Mouse (Mus musculus): Measurements from ENCODE around the gene Zfp85. TPM values are rescaled to one million over a fixed set of nuclear protein-coding genes. Genes with fewer than 3 reads are reported as not detected.
A peak's percentile ranks its signal among the peaks of the same experiment; 100 is the strongest.
"Not testable (repeated sequence)": the region's sequence is repeated elsewhere in the genome, so short reads cannot be mapped to it uniquely, and the experiment has no call there.

Zfp85 gene
- 2.7 and 3.4 TPM in 2 replicates for polyA plus RNA-seq (2016; fragmentation: Nextera tagmentation; extraction: Ambion mirVana)

DNA sequence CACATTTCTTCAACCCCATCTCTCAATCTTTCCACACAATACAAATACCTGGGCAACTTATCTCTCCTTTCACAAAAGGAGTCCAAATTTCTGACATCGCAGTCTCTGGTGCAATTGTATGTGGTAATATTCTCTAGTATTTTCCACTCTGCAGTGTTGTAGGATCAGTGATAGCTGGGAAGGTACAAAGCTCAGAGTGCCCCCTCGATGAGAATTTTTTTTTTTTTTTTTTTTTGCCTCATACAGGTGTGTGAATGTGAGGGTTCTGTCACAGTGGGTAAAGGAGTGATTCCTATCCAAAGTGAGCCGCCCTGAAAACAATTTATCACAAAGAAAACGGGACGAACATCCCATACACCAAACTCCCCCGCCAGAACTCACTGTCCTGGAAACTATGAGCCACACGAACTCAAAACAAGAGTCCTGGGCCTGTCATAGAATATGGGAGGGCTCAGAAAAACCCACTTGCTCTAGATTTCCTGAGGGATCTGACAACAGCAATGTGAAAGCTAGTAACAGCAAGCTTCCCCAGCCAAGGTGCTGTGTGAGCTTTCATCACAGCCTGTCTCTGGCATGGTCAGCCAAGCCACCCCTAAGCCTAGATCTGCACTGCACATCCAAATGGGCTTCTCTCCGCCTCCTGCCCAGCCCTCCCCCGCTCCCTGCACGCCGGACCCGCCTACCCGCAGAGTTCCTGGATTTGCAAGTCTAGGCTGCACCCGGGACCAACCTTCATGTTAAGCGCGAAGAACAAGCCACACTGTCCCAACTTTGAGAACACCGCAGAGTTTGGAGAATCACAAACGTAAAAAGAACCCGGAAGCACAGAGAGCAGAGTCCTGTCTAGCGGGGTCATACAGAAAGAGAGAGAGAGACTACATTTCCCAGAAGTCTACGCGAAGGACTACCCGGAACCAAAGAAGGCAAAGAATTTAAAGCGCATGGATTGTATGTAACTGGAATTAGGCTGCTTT, at the start of gene Zfp85:
TSS of gene Zfp85 (minus strand) at position 896 of the 974 bp plus-strand sequence.
- H3K4me1 ChIP-seq = no peaks in the 10 kb centered on the region
- DNase-seq (ENCODE audit: low spot score) = peak; percentile 87
- peaks cover 11% of the 10 kb centered on the region for H3K36me3 ChIP-seq
- H3K27ac ChIP-seq = peak within 1 kb of the TSS; percentile 88
- no peaks in the 10 kb centered on the region for H3K9me3 ChIP-seq
- no peaks in the 10 kb centered on the region for H3K27me3 ChIP-seq (ENCODE audit: insufficient read depth, poor library complexity, severe bottlenecking)
- WGBS = 7% methylated on average over 24 of the region's 24 CpGs
- peak within 1 kb of the TSS; percentile 73 for H3K4me3 ChIP-seq

DNA sequence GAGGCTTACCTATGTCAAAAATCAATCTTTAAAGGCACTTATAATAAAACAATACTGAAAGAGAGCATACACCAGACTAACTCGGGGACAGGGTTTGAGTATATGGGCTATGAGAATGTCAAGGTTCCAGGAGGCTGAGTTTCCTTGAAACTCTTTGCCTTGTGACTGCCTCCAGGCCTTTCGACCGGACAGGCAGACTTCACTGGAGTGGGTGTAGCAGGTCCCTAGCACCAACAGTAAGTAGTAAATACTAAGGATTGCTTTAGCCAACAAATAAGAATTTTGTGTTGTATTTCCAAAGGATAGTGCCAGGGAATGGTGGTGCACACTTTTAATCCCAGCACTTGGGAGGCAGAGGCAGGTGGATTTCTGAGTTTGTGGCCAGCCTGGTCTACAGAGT, 44.1 kb upstream of the Zfp85 start:
- H3K36me3 ChIP-seq; H3K9me3 ChIP-seq; H3K27me3 ChIP-seq (ENCODE audit: insufficient read depth, poor library complexity, severe bottlenecking); H3K4me1 ChIP-seq; H3K4me3 ChIP-seq; H3K27ac ChIP-seq; DNase-seq (ENCODE audit: low spot score): not testable (repeated sequence)
- WGBS = 83% methylated on average over 3 of the region's 3 CpGs

DNA sequence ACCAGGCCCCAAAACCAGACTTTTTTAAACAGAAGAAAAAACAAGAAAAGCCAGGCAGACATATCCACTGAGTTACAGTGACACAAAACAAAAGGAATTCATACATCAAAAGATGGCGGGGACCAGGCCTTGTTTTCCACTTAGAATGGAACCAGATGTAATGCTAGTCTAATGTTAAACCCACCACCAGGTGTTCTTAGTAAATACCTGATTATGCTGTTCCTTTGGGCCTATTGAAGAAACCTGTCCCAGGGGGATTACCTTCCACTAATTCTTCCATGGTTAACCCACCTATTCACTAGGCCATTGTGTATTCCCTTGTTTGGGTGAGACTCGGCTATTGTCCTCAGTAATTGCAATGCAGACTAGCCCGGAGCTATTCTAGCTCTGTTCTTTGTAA, 43.6 kb upstream of the Zfp85 start:
- Histone ChIP-seq H3K9me3 (no peaks in the 10 kb centered on the region), H3K27ac (no peak overlapping the region), H3K4me3 (no peak overlapping the region), H3K27me3 (ENCODE audit: insufficient read depth, poor library complexity, severe bottlenecking) (no peaks in the 10 kb centered on the region), H3K36me3 (no peaks in the 10 kb centered on the region), H3K4me1 (no peaks in the 10 kb centered on the region)
- no peak for DNase-seq (ENCODE audit: low spot score)
- 85% methylated on average over 3 of the region's 3 CpGs for WGBS

DNA sequence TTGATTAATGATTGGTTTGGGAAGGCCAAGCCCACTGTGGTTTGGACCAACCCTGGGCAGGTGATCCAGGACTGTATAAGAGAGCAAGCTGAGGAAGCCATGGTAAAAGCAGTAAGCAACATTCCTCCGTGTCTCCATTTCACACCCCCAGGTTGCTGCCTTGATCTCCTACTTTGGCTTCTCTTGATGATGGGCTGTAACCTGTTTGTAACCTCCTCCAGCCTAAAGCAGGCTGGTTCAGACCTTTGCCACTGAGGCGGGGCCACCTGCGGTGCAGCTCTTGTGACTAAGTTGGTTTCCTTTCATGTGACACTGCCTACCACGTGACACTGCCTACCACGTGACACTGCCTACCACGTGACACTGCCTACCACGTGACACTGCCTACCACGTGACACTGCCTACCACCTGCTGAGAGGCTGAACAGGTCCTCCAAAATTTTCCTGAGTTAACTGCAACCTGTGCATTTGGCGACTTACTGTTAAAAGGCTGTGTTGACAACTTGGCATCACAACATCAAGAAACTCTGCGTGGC, 37.0 kb upstream of the Zfp85 start:
- no peak for DNase-seq (ENCODE audit: low spot score)
- Histone ChIP-seq H3K36me3 (peaks cover 11% of the 10 kb centered on the region), H3K4me3 (no peak overlapping the region), H3K27ac (no peak overlapping the region), H3K9me3 (no peaks in the 10 kb centered on the region), H3K27me3 (ENCODE audit: insufficient read depth, poor library complexity, severe bottlenecking) (no peaks in the 10 kb centered on the region), H3K4me1 (no peaks in the 10 kb centered on the region)
- 88% methylated on average over 10 of the region's 10 CpGs for WGBS

DNA sequence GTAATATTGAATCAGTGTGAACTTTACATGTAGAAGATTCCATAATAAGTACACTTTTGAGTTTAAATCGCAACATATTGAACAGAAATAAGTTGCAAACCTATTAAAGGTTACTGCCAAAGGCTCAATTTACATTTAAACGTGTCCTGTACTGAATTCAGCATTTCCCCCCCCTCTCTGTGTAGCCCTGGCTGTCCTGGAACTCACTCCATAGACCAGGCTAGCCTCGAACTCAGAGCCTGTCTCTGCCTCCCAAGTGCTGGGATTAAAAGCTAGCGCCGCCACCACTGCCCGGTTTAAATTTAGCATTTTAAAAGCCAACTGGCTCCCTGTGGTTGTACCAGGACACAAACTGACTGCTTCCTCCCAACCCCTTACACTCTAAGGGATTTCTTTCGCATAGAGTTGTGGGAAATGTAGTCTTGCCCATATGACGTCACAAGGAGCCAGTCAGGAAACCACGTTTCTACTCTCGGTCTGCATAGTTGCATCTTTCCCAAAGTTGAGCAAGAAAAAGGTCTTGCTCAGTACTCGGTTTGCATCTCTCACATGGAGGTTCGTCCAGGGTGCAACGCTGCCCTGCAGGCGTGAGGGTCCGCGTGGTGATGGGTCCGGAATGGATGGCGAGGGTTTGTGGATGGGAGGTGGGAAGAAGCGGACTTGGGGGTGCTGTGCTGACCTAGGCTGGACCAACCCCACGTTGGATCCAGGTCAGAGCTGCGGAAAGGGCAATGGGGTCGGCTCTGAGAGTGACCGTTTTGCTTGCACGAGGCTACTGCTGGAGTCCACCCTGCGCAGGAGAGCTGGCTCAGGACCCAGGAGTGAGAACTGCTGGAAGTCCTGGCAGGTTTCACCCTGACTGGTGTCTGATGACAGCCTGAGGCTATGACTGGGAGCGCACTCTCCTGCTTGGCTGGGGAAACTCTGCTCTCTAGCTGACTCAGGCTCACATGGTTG, 24.5 kb upstream of the Zfp85 start, which contains the start of gene Zfp493:
TSS of gene Zfp493 (plus strand) at position 429 of the 957 bp plus-strand sequence.
- Histone ChIP-seq H3K4me1 (peaks cover 4% of the 10 kb centered on the region; the same call in 1 of the 2 replicates), H3K27ac (peak within 1 kb of the TSS; percentile 89), H3K36me3 (peaks cover 10% of the 10 kb centered on the region; the same call in 1 of the 2 replicates), H3K9me3 (no peaks in the 10 kb centered on the region), H3K27me3 (ENCODE audit: insufficient read depth, poor library complexity, severe bottlenecking) (no peaks in the 10 kb centered on the region), H3K4me3 (peak within 1 kb of the TSS; percentile 75)
- 7% methylated on average over 26 of the region's 26 CpGs for WGBS
- DNase-seq (ENCODE audit: low spot score) = peak; percentile 86

- WGBS = 76% methylated on average over 2 of the region's 2 CpGs
- Histone ChIP-seq H3K27me3 (ENCODE audit: insufficient read depth, poor library complexity, severe bottlenecking) (no peaks in the 10 kb centered on the region), H3K27ac (no peak overlapping the region), H3K4me3 (no peak overlapping the region), H3K4me1 (no peaks in the 10 kb centered on the region), H3K36me3 (no peaks in the 10 kb centered on the region), H3K9me3 (no peaks in the 10 kb centered on the region)
- no peak for DNase-seq (ENCODE audit: low spot score)
Observed at GRCm38 (mm10) chr13:67763031-67763768, 8.2 kb upstream of the Zfp85 start.

GRCm38 (mm10) chr13:67759966-67760365, 4.9 kb upstream of the Zfp85 start:
- 71% methylated on average over 1 of the region's 1 CpGs for WGBS
- H3K27ac ChIP-seq = no peak overlapping the region
- H3K27me3 ChIP-seq (ENCODE audit: insufficient read depth, poor library complexity, severe bottlenecking) = no peaks in the 10 kb centered on the region

DNA sequence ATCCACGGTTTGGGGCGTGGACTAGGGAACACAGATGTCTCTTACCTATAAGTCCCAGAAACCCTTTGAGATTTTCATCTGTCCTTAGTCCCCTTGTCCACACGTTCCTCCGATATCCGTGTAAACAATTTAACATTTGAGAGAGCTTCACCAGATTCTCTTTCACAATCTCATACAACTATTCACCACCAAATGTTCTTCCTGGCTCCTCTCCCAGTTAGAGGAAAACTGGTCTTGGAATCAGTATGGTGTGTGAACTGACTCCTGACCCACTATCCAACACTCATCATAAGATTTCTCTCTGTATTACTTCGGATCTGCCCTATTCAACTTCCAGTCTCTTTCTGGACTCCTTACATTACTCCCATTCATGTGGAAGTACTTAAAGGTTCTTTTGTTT, 733 bp upstream of the Zfp85 start:
- WGBS = 79% methylated on average over 6 of the region's 6 CpGs
- no peak for DNase-seq (ENCODE audit: low spot score)

More at GRCm38 (mm10) chr13:67759966-67760365, 4.9 kb upstream of the Zfp85 start:
- no peaks in the 10 kb centered on the region for H3K4me1 ChIP-seq
- no peaks in the 10 kb centered on the region for H3K9me3 ChIP-seq
- no peak for DNase-seq (ENCODE audit: low spot score)
- no peaks in the 10 kb centered on the region for H3K36me3 ChIP-seq
- no peak overlapping the region for H3K4me3 ChIP-seq

DNA sequence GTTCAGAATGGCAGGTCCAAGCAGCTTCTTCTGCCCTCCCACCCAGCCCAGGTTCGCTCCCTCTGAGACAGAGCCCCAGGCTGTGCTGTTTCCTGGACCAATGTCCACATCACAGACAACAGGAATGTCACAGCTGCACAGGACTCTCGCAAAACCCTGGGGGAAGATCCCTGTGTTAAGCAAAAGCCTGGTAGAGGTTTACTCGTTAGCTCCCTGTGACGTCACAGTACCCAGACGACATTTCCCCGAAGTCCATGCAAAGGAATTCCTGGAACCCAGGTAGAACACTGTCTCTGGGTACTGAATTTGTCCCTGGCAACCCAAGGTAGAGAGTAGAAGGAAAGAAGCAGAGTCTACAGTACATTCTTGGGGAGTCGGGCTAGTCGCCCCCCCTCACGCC, 11.1 kb downstream of the Zfp85 start:
- Histone ChIP-seq H3K4me3 (no peak overlapping the region), H3K4me1 (no peaks in the 10 kb centered on the region), H3K27ac (no peak overlapping the region), H3K36me3 (peaks cover 27% of the 10 kb centered on the region), H3K27me3 (ENCODE audit: insufficient read depth, poor library complexity, severe bottlenecking) (no peaks in the 10 kb centered on the region), H3K9me3 (peaks cover 10% of the 10 kb centered on the region; the same call in 1 of the 2 replicates)
- WGBS = 87% methylated on average over 9 of the region's 9 CpGs
- no peak for DNase-seq (ENCODE audit: low spot score)

More for the DNA sequence above, 733 bp upstream of the Zfp85 start:
- Histone ChIP-seq H3K27ac (no peak overlapping the region), H3K4me1 (no peaks in the 10 kb centered on the region), H3K36me3 (peaks cover 5% of the 10 kb centered on the region), H3K9me3 (no peaks in the 10 kb centered on the region), H3K4me3 (0 out of 2 replicates have a peak overlapping the region, but pooled peaks have one; percentile 73), H3K27me3 (ENCODE audit: insufficient read depth, poor library complexity, severe bottlenecking) (no peaks in the 10 kb centered on the region)

DNA sequence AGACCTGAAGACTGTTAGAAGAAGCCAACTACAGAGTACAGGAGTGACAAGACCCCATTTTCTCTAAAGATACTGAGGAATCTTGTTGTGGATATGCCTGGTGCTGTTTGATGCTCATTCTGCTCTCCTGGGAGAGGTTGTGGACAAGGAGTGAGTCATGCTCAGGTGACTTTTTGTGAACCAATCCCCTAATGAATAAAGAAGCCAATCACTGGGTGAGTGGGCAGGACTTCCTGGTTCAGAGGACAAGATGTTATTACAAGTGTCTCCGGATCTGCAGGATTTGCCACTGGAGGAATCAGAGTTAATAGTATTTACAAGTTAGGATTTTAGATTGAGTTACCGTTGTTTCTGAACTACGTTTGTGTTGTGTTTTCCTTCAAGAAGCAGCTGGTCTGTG, 12.1 kb downstream of the Zfp85 start:
- WGBS = 84% methylated on average over 3 of the region's 3 CpGs
- H3K27ac ChIP-seq = no peak overlapping the region
- H3K4me1 ChIP-seq = no peaks in the 10 kb centered on the region
- H3K27me3 ChIP-seq (ENCODE audit: insufficient read depth, poor library complexity, severe bottlenecking) = no peaks in the 10 kb centered on the region
- H3K36me3 ChIP-seq = peaks cover 17% of the 10 kb centered on the region
- DNase-seq (ENCODE audit: low spot score) = no peak
- H3K9me3 ChIP-seq = peaks cover 10% of the 10 kb centered on the region; the same call in 1 of the 2 replicates
- H3K4me3 ChIP-seq = no peak overlapping the region

DNA sequence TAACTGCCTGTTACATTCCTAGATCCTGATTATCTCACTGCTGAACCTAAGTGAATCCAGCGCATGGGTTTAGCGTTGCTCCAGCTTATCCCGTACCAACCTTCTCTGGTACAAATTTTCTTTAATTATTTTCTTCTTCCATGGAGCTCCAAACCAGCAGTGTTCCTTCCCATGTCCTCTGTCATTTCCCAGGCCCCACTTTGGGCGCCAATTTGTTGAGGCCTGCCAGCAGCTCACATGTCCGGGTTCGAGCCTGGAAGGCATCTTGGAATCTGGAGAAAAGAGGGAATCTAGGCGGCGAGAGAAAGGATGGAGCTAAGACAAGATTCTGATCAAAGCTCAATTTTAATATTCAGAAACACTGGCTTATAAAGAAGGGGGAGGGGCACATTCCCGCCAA, 20.6 kb downstream of the Zfp85 start:
- H3K9me3 ChIP-seq = peaks cover 10% of the 10 kb centered on the region
- H3K4me3 ChIP-seq; H3K4me1 ChIP-seq; H3K36me3 ChIP-seq; H3K27ac ChIP-seq; DNase-seq (ENCODE audit: low spot score); H3K27me3 ChIP-seq (ENCODE audit: insufficient read depth, poor library complexity, severe bottlenecking): not testable (repeated sequence)
- WGBS = 92% methylated on average over 9 of the region's 9 CpGs

- not testable (repeated sequence) for H3K27ac ChIP-seq; H3K36me3 ChIP-seq; H3K9me3 ChIP-seq; H3K27me3 ChIP-seq (ENCODE audit: insufficient read depth, poor library complexity, severe bottlenecking); H3K4me1 ChIP-seq; DNase-seq (ENCODE audit: low spot score)
- peak overlapping the region; percentile 72 for H3K4me3 ChIP-seq
- WGBS = 53% methylated on average over 4 of the region's 4 CpGs
Observed at GRCm38 (mm10) chr13:67729441-67729840, 25.6 kb downstream of the Zfp85 start.
